Mouse (Mus musculus): ENCODE measurements around the gene Gm5849. TPM values are rescaled to one million over a fixed set of nuclear protein-coding genes. Genes with fewer than 3 reads are reported as not detected.
"Not testable (repeated sequence)": the region's sequence is repeated elsewhere in the genome, so short reads cannot be mapped to it uniquely, and the experiment has no call there.

Gene Gm5849
- not detected for total RNA-seq (2021)

DNA sequence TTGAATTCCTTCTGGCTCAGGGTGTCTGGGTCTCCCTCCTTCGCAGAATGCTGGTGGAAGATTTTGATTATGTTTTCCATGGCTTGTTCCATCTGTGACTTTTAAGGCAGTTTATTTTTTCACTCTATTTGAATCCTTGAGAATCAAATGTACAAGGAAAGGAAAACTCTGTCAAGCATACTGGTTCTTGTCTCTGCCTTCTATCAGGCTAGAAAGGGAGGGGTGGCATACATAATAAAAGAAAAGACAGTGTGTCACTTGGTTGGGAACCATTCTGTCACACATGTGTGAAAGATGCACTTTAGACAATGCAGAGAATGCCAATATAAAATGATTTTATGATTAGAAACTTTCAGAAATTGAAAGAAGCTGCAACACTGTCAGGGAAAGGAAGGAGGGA is at the start of gene Gm5849:
TSS of gene Gm5849 (minus strand) at position 101 of the 400 bp plus-strand sequence.
- DNase-seq (ENCODE audit: extremely low spot score in 1 of 2, low spot score in 1 of 2), result not testable (repeated sequence)

DNA sequence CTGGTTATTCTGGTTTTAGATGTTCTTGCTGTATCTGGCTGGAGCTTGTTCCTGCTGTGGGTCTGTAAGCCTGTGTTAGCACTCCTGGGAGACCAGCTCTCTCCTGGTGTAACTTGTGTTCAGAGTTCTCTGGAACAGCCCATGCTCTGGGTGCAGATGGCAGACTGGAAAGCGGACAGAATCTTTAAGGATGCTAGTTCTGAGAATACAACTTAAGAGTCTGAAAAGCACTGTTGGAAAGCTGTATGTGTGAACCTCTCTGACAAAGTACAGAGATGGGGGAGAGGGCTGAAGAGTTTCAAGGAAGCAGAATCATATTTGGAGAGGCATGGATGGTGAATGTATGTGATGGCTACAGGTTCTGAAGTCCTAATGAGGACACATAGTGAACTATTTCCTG is 28.0 kb downstream of the Gm5849 start:
- no peak for DNase-seq (ENCODE audit: extremely low spot score in 1 of 2, low spot score in 1 of 2)

GRCm38 (mm10) chr3:90726606-90727005 is 51.1 kb downstream of the Gm5849 start, which contains the start of gene Pglyrp4:
Gene Pglyrp4 (plus strand): TSS chr3:90726906.
- DNase-seq (ENCODE audit: extremely low spot score in 1 of 2, low spot score in 1 of 2), result no peak

Other genes with a start within 250 kb of the Gm5849 start
- gene S100a16, start 240.6 kb downstream of the Gm5849 start, total RNA-seq (2021), result 100 to 1,000 TPM; 101 to 107 TPM
- gene S100a3, start 217.3 kb downstream of the Gm5849 start, total RNA-seq (2021), result 1 to 10 TPM; 1.9 to 2.1 TPM
- not detected for gene S100a2, start 187.6 kb downstream of the Gm5849 start, total RNA-seq (2021)
- gene Gm42674, start 176.0 kb downstream of the Gm5849 start, total RNA-seq (2021), result not detected
- gene S100a4, start 174.1 kb downstream of the Gm5849 start, total RNA-seq (2021), result 1 to 10 TPM; 4.1 to 6.5 TPM
- not detected for gene S100a5, start 169.4 kb downstream of the Gm5849 start, total RNA-seq (2021)
- 10 to 100 TPM; 23.1 to 24.9 TPM for gene S100a6, start 165.0 kb downstream of the Gm5849 start, total RNA-seq (2021)
- under 1 TPM; 0.20 to 0.28 TPM for gene S100a7a, start 123.9 kb downstream of the Gm5849 start, total RNA-seq (2021)
- not detected for gene S100a8, start 108.9 kb downstream of the Gm5849 start, total RNA-seq (2021)
- gene S100a9, start 82.2 kb downstream of the Gm5849 start, total RNA-seq (2021), result not detected
- not detected for gene Pglyrp4, start 51.0 kb downstream of the Gm5849 start, total RNA-seq (2021)

Data from layer of hippocampus, postnatal 25 days (tissue).